Mouse (Mus musculus): ENCODE results near the gene Mmp2.

The Mmp2 gene

DNA sequence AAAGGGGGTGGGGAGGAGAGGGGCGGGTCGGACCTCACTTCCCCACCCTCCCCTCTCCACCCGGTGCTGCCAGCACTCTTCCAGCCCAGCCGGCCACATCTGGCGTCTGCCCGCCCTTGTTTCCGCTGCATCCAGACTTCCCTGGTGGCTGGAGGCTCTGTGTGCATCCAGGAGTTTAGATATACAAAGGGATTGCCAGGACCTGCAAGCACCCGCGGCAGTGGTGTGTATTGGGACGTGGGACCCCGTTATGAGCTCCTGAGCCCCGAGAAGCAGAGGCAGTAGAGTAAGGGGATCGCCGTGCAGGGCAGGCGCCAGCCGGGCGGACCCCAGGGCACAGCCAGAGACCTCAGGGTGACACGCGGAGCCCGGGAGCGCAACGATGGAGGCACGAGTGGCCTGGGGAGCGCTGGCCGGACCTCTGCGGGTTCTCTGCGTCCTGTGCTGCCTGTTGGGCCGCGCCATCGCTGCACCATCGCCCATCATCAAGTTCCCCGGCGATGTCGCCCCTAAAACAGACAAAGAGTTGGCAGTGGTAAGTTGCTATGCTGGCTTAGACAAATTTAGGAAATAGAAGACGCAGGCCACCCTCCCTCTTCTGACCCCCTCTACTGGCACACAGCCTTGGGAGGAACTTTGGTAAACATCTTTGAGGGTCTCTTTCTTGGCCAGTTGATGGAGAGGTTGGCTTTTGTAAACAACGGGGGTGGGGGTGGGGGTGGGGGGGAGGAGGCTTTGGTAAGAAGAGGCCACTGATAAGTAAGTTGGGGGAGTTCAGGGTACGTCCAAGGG is at the start of gene Mmp2:
Gene Mmp2 (plus strand): TSS at position 49 of the 792 bp plus-strand sequence.
- DNase-seq = peak; percentile 98

- DNase-seq = peak; percentile 69
Measured at GRCm38 (mm10) chr8:92780976-92781375, 46.1 kb upstream of the Mmp2 start.

- peak; percentile 82 for DNase-seq
Measured at GRCm38 (mm10) chr8:92783906-92784610, 43.0 kb upstream of the Mmp2 start.

DNA sequence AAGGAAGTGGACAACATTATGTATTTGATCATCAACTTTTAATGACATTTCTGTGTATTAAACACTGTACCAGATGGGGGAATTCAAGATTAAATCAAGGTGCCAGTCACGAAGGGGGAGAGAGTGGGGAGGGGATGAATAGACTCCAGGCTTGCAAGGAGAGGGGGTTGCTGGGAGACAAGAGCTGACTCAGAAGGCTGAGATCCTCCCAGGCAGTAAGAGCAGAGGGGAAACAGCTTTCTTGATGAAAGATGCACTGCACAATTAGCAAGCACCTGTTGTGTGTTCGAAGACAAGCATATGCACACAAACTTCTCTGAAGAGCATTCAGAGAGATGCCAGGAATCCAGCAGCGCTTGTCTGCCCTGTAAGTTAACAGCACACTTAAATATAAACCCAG is 36.3 kb upstream of the Mmp2 start:
- no peak for DNase-seq

DNA sequence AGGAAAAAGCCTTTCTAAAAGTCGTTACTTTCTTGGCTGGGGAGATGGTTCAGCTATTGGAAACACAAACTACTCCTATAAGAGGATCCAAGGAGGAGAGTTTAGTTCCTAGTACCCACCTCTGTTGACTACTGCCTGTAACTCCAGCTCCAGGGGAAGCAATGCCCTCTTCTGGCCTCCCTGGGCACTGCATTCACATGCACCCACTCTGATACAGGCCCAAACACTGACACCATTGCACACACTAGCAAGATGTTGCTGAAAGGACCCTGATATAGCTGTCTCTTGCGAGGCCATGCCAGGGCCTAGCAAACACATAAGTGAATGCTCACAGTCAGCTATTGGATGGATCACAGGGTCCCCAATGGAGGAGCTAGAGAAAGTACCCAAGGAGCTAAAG is 35.1 kb upstream of the Mmp2 start:
- peak; percentile 77 for DNase-seq

GRCm38 (mm10) chr8:92793852-92794580 is 33.1 kb upstream of the Mmp2 start:
- peak; percentile 63 for DNase-seq

GRCm38 (mm10) chr8:92797527-92797931 is 29.6 kb upstream of the Mmp2 start:
- peak; percentile 70 for DNase-seq

- peak; percentile 59 for DNase-seq
Measured at GRCm38 (mm10) chr8:92799406-92799805, 27.7 kb upstream of the Mmp2 start.

DNA sequence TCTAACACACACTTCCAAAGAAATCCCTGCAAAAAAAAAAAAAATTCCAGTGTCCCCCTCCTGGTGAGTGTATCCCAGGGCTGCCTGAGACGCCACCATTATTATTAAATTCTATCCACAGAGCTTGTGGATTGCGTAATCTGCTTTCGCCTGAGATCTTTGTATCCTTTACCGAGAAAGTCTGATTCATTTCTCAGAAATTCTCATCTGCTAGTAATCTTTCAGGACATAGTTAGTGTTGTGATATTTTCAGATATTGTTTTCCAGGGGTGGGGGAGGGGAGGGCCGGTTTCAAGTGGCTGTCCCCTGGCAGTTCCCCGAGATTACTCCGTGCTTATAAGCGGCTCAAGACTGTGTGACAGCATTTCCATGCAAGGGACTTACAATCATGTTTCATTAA is 25.9 kb upstream of the Mmp2 start:
- peak; percentile 88 for DNase-seq

GRCm38 (mm10) chr8:92802591-92802990 is 24.5 kb upstream of the Mmp2 start:
- DNase-seq = peak; percentile 41

- DNase-seq = no peak
Measured at GRCm38 (mm10) chr8:92812773-92813172, 14.3 kb upstream of the Mmp2 start.

- DNase-seq = no peak
Measured at GRCm38 (mm10) chr8:92815661-92816060, 11.4 kb upstream of the Mmp2 start.

DNA sequence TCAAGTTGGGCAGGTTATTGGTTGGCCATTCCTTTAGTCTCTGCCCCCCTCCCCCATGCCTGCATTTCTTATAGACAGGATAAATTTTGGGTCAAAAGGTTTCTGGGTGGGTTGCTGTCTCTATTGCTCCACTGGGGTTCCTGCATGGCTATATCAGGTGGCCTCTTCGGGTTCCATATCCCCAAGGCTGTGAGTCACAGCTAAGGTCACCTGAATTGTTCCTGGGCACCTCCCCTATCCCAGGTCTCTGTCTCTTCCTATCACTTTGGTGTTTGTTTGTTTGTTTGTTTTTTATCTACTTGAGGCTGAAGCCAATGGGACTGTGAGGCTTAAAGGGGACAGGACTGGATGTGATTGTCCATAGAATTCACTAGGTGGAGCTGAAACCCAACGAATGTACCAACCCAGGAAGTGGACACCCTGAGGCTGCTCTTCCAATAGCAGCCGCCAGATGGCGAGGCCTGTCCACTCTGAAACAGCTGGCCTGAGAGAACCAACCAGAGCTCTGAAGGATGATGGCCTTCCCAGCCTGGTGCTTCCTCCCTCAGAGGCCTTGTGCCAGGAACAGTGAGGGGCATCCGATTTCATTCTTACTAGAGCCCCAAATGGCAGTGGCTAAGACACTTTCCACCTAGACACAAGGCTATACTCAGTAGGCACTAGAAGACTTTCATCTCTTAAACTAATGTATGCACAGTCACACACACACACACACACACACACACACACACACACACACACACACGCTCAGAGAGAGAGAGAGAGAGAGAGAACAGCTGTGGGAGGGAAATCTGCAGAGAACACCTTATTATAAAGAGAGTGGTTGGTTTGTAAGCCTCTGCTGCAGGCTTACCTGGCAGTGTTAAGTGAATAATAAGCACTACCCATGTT is 8.9 kb upstream of the Mmp2 start:
- peak; percentile 98 for DNase-seq

- peak; percentile 15 for DNase-seq
Measured at GRCm38 (mm10) chr8:92821151-92821550, 5.9 kb upstream of the Mmp2 start.

GRCm38 (mm10) chr8:92822386-92822785 is 4.7 kb upstream of the Mmp2 start:
- DNase-seq = peak; percentile 79

GRCm38 (mm10) chr8:92825991-92826390 is 1.1 kb upstream of the Mmp2 start:
- DNase-seq = peak; percentile 98

DNA sequence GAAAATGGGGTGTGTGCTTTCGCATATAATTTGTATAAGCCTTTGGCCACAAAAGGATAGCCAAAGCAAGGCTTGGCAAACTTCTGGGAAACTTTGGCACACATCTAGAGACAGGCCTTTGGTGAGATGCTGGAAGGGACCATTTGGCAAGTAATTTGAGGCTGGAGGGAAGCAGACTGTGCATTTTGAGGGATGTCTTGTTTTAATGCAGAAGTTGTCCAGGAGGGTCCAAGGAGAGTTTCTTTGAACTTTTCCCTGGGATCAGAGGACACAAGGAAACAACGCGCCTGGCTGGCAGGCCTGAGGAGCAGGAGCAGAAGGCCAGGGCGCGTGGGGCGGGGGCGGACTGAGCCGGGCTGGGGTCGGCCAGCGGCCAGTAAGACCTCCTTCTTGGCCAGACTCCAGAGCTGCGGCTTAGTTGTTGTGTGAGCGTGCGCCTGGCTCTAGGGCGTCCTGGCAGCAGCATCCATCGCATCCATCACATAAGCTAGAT is 1.2 kb downstream of the Mmp2 start:
- peak; percentile 96 for DNase-seq

DNA sequence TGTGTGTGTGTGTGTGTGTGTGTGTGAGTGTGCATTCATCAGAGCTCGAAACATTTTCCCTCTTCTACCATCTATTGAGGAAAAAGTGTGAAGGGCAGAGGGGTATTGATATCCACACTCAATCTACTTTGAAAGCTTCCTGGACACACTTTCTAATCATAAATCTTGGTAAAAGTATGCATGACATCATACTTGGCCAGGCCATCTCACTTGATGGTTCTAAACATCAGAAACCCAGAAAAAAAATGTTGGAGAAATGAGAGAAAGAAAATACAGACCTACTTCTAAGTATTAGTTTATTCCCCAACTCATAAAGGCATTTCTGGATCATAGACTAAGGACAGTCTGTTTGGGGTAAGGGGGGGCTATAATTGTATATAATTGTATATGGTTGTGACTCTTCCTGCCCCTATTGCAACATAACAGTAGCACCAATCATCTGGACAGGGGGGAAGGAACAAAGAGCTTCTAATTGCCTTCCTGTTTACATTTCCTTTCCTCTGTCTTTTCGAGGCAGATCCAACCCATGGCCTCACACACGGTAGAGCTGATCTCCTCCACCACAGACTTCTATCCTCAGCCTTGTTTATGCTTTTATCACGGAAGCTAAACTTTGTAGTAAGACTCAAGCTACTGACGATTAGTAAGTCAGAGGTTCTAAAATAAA is 7.1 kb downstream of the Mmp2 start:
- no peak for DNase-seq

- peak; percentile 93 for DNase-seq
Measured at GRCm38 (mm10) chr8:92834786-92835500, 7.9 kb downstream of the Mmp2 start.

DNA sequence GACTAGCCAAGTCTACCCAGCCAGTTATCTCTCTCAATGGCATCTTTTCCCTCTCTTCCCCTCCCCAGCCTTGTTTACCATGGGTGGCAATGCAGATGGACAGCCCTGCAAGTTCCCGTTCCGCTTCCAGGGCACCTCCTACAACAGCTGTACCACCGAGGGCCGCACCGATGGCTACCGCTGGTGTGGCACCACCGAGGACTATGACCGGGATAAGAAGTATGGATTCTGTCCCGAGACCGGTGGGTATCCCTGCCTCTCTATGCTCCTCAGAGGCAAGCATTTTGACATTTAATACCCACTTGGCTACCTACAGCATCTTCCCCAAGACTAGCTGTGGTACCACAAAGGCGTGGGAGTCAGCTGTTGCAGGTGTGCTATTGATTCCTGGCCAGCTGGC is 8.8 kb downstream of the Mmp2 start:
- DNase-seq = peak; percentile 90

DNA sequence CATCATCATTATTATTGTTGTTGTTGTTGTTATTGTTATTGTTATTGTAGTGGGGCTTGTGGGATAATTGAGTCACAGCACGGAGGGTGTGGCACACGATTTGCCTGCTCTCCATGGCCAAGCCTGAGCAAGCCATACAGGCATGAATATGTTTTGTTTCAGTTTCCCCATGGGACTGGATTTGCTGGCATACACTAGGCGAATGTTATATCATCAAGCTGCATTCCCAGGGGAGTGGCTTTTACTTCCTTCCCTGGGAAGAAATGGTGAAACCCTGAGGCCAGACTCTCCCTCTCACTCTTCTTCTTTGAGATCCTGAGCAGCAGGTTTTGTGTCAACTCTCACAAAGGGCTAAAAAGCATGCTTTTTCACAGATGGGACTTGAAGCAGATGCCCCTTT is 11.5 kb downstream of the Mmp2 start:
- peak; percentile 91 for DNase-seq

Data from heart, adult 11 months (tissue).